Comparison of ENCODE assay signal across 8 mouse cellular contexts in genomic region chr5:139149006-139149672, GRCm38 (mm10). TPM values are rescaled to one million over a fixed set of nuclear protein-coding genes. Genes with fewer than 3 reads are reported as not detected.
DNase-seq lines count a peak whose midpoint lies in the region; ATAC-seq and TF ChIP-seq lines count a peak whose summit lies in the region.

No protein-coding gene starts in this region.

- intact Hi-C loops in heart, postnatal 14 days (cut with DNase I), result no loop called here
- intact Hi-C loops in gastrocnemius, postnatal 14 days (cut with DNase I; ENCODE audit: low total_unique reads), result no loop called here

- peak overlapping the region; percentile 87 for H3K27ac ChIP-seq in heart, embryonic 10.5 days
- H3K27ac ChIP-seq in ES-E14 (ENCODE audit: insufficient read depth, low read depth, low read length, poor library complexity, severe bottlenecking), result no peak overlapping the region
- 0 out of 2 replicates have a peak overlapping the region, but pooled peaks have one; percentile 44 for H3K27ac ChIP-seq in forebrain, embryonic 14.5 days (ENCODE audit: low read depth, low read length)
- H3K27ac ChIP-seq in liver, embryonic 15.5 days (replicated peaks), result peak overlapping the region; percentile 72; the same call in 1 of the 2 replicates

- peaks cover 32% of the 10 kb centered on the region for H3K36me3 ChIP-seq in heart, embryonic 10.5 days
- peaks cover 25% of the 10 kb centered on the region for H3K36me3 ChIP-seq in ES-E14 (ENCODE audit: control insufficient read depth, insufficient read depth, low read length, poor library complexity, severe bottlenecking)
- H3K36me3 ChIP-seq in forebrain, embryonic 14.5 days (ENCODE audit: control insufficient read depth, insufficient read depth, low read length), result peaks cover 17% of the 10 kb centered on the region
- peaks cover 21% of the 10 kb centered on the region; the same call in 1 of the 2 replicates for H3K36me3 ChIP-seq in liver, embryonic 15.5 days (replicated peaks)

- peak overlapping the region; percentile 94 for H3K4me3 ChIP-seq in heart, embryonic 10.5 days
- peak overlapping the region; percentile 50 to 72 for H3K4me3 ChIP-seq in ES-E14 (ENCODE audit: insufficient read depth in 1 of 2, low read depth in 1 of 2, low read length in 2 of 2, poor library complexity in 1 of 2, severe bottlenecking in 1 of 2)
- peak overlapping the region; percentile 96 for H3K4me3 ChIP-seq in forebrain, embryonic 14.5 days (ENCODE audit: low read depth, low read length)
- peak overlapping the region; percentile 87 for H3K4me3 ChIP-seq in liver, embryonic 15.5 days (replicated peaks)

- H3K9ac ChIP-seq in ES-E14 (ENCODE audit: insufficient read depth, low read depth, low read length, poor library complexity, severe bottlenecking), result no peak overlapping the region
- 0 out of 2 replicates have a peak overlapping the region, but pooled peaks have one; percentile 2 for H3K9ac ChIP-seq in forebrain, embryonic 14.5 days (ENCODE audit: low read length)
- peak overlapping the region; percentile 54; the same call in 1 of the 2 replicates for H3K9ac ChIP-seq in liver, embryonic 15.5 days

- peaks cover 19% of the 10 kb centered on the region for H3K4me1 ChIP-seq in heart, embryonic 10.5 days
- H3K4me1 ChIP-seq in ES-E14 (ENCODE audit: control insufficient read depth in 2 of 2, insufficient read depth in 2 of 2, low read length in 2 of 2, poor library complexity in 1 of 2), result peaks cover 4 to 10% of the 10 kb centered on the region in 2 experiments; a peak in 2 of 4 replicates
- H3K4me1 ChIP-seq in forebrain, embryonic 14.5 days (ENCODE audit: control insufficient read depth, insufficient read depth, low read length), result peaks cover 7% of the 10 kb centered on the region; the same call in 1 of the 2 replicates
- peaks cover 24% of the 10 kb centered on the region for H3K4me1 ChIP-seq in liver, embryonic 15.5 days (replicated peaks)

- peak; percentile 55 for ATAC-seq in forebrain, embryonic 14.5 days
- no peak for ATAC-seq in liver, embryonic 15.5 days (ENCODE audit: insufficient read depth)

- 0 out of 2 replicates have a peak, but pooled peaks cover 3% of the 10 kb centered on the region for H3K9me3 ChIP-seq in heart, embryonic 10.5 days
- H3K9me3 ChIP-seq in ES-E14 (ENCODE audit: control insufficient read depth, insufficient read depth, low read depth, low read length), result no peaks in the 10 kb centered on the region
- H3K9me3 ChIP-seq in forebrain, embryonic 14.5 days (replicated peaks; ENCODE audit: control insufficient read depth, low read length), result no peaks in the 10 kb centered on the region
- no peaks in the 10 kb centered on the region for H3K9me3 ChIP-seq in liver, embryonic 15.5 days (replicated peaks)

- in situ Hi-C loops in ES-E14 (cut with MboI; ENCODE audit: low sequenced_read_pairs in 2 of 2, unreplicated experiment in 2 of 2), result no loop called here

- H3K4me2 ChIP-seq in forebrain, embryonic 14.5 days (ENCODE audit: low read length), result peak overlapping the region; percentile 91
- peak overlapping the region; percentile 95 for H3K4me2 ChIP-seq in liver, embryonic 15.5 days

- DNase-seq in heart, embryonic 10.5 days (ENCODE audit: low spot score), result no peak
- DNase-seq in heart, postnatal 14 days, result no peak
- no peak for DNase-seq in ES-E14 (ENCODE audit: low read depth, low spot score)
- no peak for DNase-seq in forebrain, embryonic 14.5 days (ENCODE audit: low spot score)
- no peak for DNase-seq in right cerebral cortex, postnatal 25 days
- no peak for DNase-seq in gastrocnemius, postnatal 14 days
- no peak for DNase-seq in spleen, postnatal 36 days (ENCODE audit: low spot score in 2 of 2)

- WGBS in heart, embryonic 10.5 days, result 29% methylated on average over 11 of the region's 11 CpGs
- WGBS in forebrain, embryonic 14.5 days, result 26% methylated on average over 11 of the region's 11 CpGs
- 21% methylated on average over 11 of the region's 11 CpGs for WGBS in liver, embryonic 15.5 days (ENCODE audit: insufficient replicate concordance)

- no peaks in the 10 kb centered on the region for H3K27me3 ChIP-seq in heart, embryonic 10.5 days (ENCODE audit: insufficient read depth, poor library complexity, severe bottlenecking)
- H3K27me3 ChIP-seq in forebrain, embryonic 14.5 days (replicated peaks; ENCODE audit: control insufficient read depth, insufficient read depth, low read length), result no peaks in the 10 kb centered on the region
- no peaks in the 10 kb centered on the region for H3K27me3 ChIP-seq in liver, embryonic 15.5 days

TF ChIP-seq in ES-E14, 5 proteins besides CTCF, POLR2A, EP300 and RAD21:
- TF ChIP-seq ZNF384 (IDR thresholded peaks at IDR 0.05; ENCODE audit: low read depth, low read length), result no peak
- TF ChIP-seq MAFK (IDR thresholded peaks at IDR 0.05; ENCODE audit: insufficient read depth, low read depth, low read length), result no peak
- no peak for TF ChIP-seq CHD2 (IDR thresholded peaks at IDR 0.05; ENCODE audit: low read depth, low read length)
- no peak for TF ChIP-seq HCFC1 (IDR thresholded peaks at IDR 0.05; ENCODE audit: borderline replicate concordance, insufficient read depth, low read length)
- TF ChIP-seq ZC3H11A (IDR thresholded peaks at IDR 0.05; ENCODE audit: borderline replicate concordance, low read depth, low read length), result no peak

RNA-seq across cellular contexts. Expression of gene Prkar1b, which starts 0.7 kb away (rescaled TPM):
- polyA plus RNA-seq in heart, embryonic 10.5 days (2016; fragmentation: Nextera tagmentation; extraction: Ambion mirVana), result 7.4 and 8.3 TPM in 2 replicates
- 1 to 10 TPM; 1.5 to 2.1 TPM for total RNA-seq in heart, postnatal 14 days (2021)
- 0.74 and 3.8 TPM in 2 replicates for total RNA-seq in ES-E14 (2012; rRNA removed)
- 93.8 and 128 TPM in 2 replicates for polyA plus RNA-seq in forebrain, embryonic 14.5 days (2014; fragmentation: Nextera tagmentation; extraction: Ambion mirVana)
- polyA plus RNA-seq in liver, embryonic 15.5 days (2015; fragmentation: Nextera tagmentation; extraction: Ambion mirVana), result 1.0 and 1.1 TPM in 2 replicates
- total RNA-seq in gastrocnemius, postnatal 14 days (2021), result 1 to 10 TPM; 1.1 to 2.1 TPM

RNA-seq across cellular contexts. Expression of gene Dnaaf5, which starts 0.9 kb away (rescaled TPM):
- polyA plus RNA-seq in heart, embryonic 10.5 days (2016; fragmentation: Nextera tagmentation; extraction: Ambion mirVana), result 9.5 and 12.5 TPM in 2 replicates
- total RNA-seq in heart, postnatal 14 days (2021), result 10 to 100 TPM; 14.7 to 16.8 TPM
- 22.5 and 22.8 TPM in 2 replicates for total RNA-seq in ES-E14 (2012; rRNA removed)
- polyA plus RNA-seq in forebrain, embryonic 14.5 days (2014; fragmentation: Nextera tagmentation; extraction: Ambion mirVana), result 2.5 and 2.6 TPM in 2 replicates
- polyA plus RNA-seq in liver, embryonic 15.5 days (2015; fragmentation: Nextera tagmentation; extraction: Ambion mirVana), result 2.4 and 2.5 TPM in 2 replicates
- total RNA-seq in gastrocnemius, postnatal 14 days (2021), result 10 to 100 TPM in 1 of 2 experiments, 1 to 10 TPM in 1; 9.3 to 10.2 TPM

RNA-seq across cellular contexts. Expression of gene Sun1, which starts 51.3 kb away (rescaled TPM):
- polyA plus RNA-seq in heart, embryonic 10.5 days (2016; fragmentation: Nextera tagmentation; extraction: Ambion mirVana), result 40.3 and 43.8 TPM in 2 replicates
- total RNA-seq in heart, postnatal 14 days (2021), result 10 to 100 TPM; 44.7 to 49.5 TPM
- total RNA-seq in ES-E14 (2012; rRNA removed), result 183 and 289 TPM in 2 replicates
- polyA plus RNA-seq in forebrain, embryonic 14.5 days (2014; fragmentation: Nextera tagmentation; extraction: Ambion mirVana), result 44.4 and 49.0 TPM in 2 replicates
- polyA plus RNA-seq in liver, embryonic 15.5 days (2015; fragmentation: Nextera tagmentation; extraction: Ambion mirVana), result 20.0 and 21.9 TPM in 2 replicates
- 10 to 100 TPM; 31.0 to 33.2 TPM for total RNA-seq in gastrocnemius, postnatal 14 days (2021)
